15 mouse cellular contexts compared by ENCODE assay signal in genomic region chr3:85727171-85727570, GRCm38 (mm10).
DNase-seq lines count a peak whose midpoint lies in the region; TF ChIP-seq lines count a peak whose summit lies in the region.
"Had no signal": no experiment of that assay in that cellular context is flagged by ENCODE, and none has a peak within 500 bp of the region (broad histone marks: within the 10 kb centered on the region; RNA-seq: fewer than 3 reads in every experiment).

No protein-coding gene starts in this region.

- intact Hi-C loops in heart, postnatal 25 days (cut with DNase I): no loop called here

- TF ChIP-seq POLR2A in brain, embryonic 14.5 days (IDR thresholded peaks at IDR 0.05; ENCODE audit: borderline replicate concordance, extremely low read depth, insufficient read depth, insufficient read length, poor library complexity, severe bottlenecking): no peak

- no peak for TF ChIP-seq CTCF in brain, embryonic 14.5 days (IDR thresholded peaks at IDR 0.05; ENCODE audit: borderline replicate concordance, extremely low read depth, insufficient read depth, insufficient read length)

- DNase-seq in heart, adult 11 months: peak; percentile 28
- DNase-seq in heart, postnatal 25 days (ENCODE audit: low spot score): no peak
- DNase-seq in Muller cell, postnatal 12 days (ENCODE audit: inconsistent ontology term): peak; percentile 81
- DNase-seq in brain, embryonic 14.5 days (ENCODE audit: low read depth): peak; percentile 18
- peak; percentile 3 for DNase-seq in retina, postnatal 7 days (ENCODE audit: low read depth, low spot score)
- no peak for DNase-seq in kidney, adult 18-20 months
- DNase-seq: adrenal gland, adult 8-10 months; adrenal gland, postnatal 25 days; cerebellum, adult 18-20 months; cerebellum, adult 9-10 months; cerebellum, postnatal 14 days; forebrain, postnatal 0 days; gastrocnemius, postnatal 25 days; heart, adult 2 months; heart, postnatal 14 days had no signal

Comparison
In these comparisons a context has a peak if more than half of its experiments do, and no peak if none do; other contexts are left out.
1. DNase-seq: peak in heart, adult 11 months (single experiment), Muller cell, postnatal 12 days (single experiment), brain, embryonic 14.5 days (single experiment) and retina, postnatal 7 days (single experiment); none in heart, postnatal 25 days (single experiment) and kidney, adult 18-20 months (single experiment).